Mouse (Mus musculus) stomach, postnatal 0 days (tissue): Measurements from ENCODE around the gene Rasl11b. TPM values are rescaled to one million over a fixed set of nuclear protein-coding genes. Genes with fewer than 3 reads are reported as not detected.

ENCODE experiments used
- ATAC-seq: fragments of 200-750 bp; cut with Nextera tagmentation; 2 replicates; pipeline ENCODE4 v1.8.0; 2017; ENCODE audit not compliant: low FRiP score, low TSS enrichment
- DNase-seq: peaks from one replicate; pipeline ENCODE4 v3.0.0-alpha.2; 2016; ENCODE audit warnings: low spot score
- H3K27ac ChIP-seq: fragments of 300-500 bp; sonication (generic); replicated peaks from 2 replicates; pipeline ENCODE4 v1.5.1; 2014; ENCODE audit warnings: mild to moderate bottlenecking, control low read depth
- H3K27me3 ChIP-seq: fragments of 300-500 bp; sonication (generic); 2 replicates; pipeline ENCODE4 v1.6.1; 2014; ENCODE audit warnings: low read length; ENCODE audit not compliant: control insufficient read depth, insufficient read depth
- H3K36me3 ChIP-seq: fragments of 300-500 bp; sonication (generic); 2 replicates; pipeline ENCODE4 v1.6.1; 2014; ENCODE audit warnings: low read length, mixed read lengths; ENCODE audit not compliant: control insufficient read depth, insufficient read depth
- H3K4me1 ChIP-seq: fragments of 300-500 bp; sonication (generic); replicated peaks from 2 replicates; pipeline ENCODE4 v1.6.1; 2014; ENCODE audit warnings: antibody characterized with exemption; ENCODE audit not compliant: control insufficient read depth, insufficient read depth
- H3K4me2 ChIP-seq: fragments of 300-500 bp; sonication (generic); replicated peaks from 2 replicates; pipeline ENCODE4 v1.6.1; 2014; ENCODE audit warnings: low read depth, mild to moderate bottlenecking, control low read depth, moderate library complexity
- H3K4me3 ChIP-seq: fragments of 300-500 bp; sonication (generic); 2 replicates; pipeline ENCODE4 v1.5.1; 2014; ENCODE audit warnings: low read depth, low read length, control low read depth
- H3K9ac ChIP-seq: fragments of 300-500 bp; sonication (generic); 2 replicates; pipeline ENCODE4 v1.6.1; 2014; ENCODE audit warnings: mild to moderate bottlenecking, low read length, control low read depth, mixed read lengths
- H3K9me3 ChIP-seq: fragments of 300-500 bp; sonication (generic); 2 replicates; pipeline ENCODE4 v1.6.1; 2016; ENCODE audit warnings: low read length; ENCODE audit not compliant: control insufficient read depth
- CTCF ChIP-seq: IDR thresholded peaks from 2 replicates; pipeline ENCODE4 v1.5.1; 2016; ENCODE audit warnings: antibody characterized with exemption, low read depth, mild to moderate bottlenecking, moderate library complexity
- EP300 ChIP-seq: optimal IDR thresholded peaks from 2 replicates; pipeline ENCODE3; 2016; ENCODE audit warnings: antibody characterized with exemption
- WGBS: fragments of 180-500 bp; shearing (Covaris S2); extraction: QIAGEN DNeasy Blood & Tissue Kit; methylation state at CpG from one replicate; pipeline ENCODE4 v1.1.7; 2014; 5-methylcytosine and 5-hydroxymethylcytosine counted together
- polyA plus RNA-seq: library from polyadenylated mRNA; unstranded; fragments of >200 nt; fragmentation: Nextera tagmentation; extraction: Ambion mirVana; gene quantifications from 2 replicates; pipeline ENCODE4 v1.2.1, GENCODE M21; 2015

Rasl11b gene
- polyA plus RNA-seq, 1 experiment from 2014 or later = 45.0 TPM

DNA sequence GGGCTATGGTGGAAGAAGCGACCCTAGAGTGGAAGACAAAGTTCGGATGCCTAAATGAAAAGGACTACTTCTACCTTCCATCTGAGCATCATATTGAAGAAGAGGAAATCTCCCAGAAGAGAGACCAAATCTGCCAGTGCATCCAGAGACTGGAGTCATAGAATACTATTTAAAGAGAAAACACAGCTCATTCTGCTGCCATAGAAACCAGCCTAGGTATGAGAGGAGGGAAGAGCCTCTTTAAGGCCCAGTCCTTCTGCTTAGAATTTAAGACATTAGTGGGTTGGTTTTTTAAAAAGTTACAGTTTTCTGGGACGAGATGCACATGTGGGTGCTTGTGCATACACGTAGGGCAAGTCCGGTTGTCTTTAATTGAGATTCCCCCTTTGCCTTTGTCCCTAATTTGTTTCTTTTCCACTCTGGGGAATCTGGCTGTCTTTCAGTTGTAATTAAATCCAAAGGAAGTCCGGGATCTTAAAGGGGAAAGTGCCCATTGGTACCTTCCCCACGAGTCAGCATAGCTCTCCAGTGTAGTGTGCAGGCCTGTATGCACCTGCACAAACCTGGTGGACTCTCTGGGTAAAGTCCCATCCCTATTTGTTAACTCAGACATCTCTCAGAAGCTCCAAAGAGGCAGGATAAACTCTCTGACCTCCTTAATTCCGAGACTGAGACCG lies 5.5 kb upstream of the Rasl11b start:
- H3K4me3 ChIP-seq = no peak overlapping the region
- no peak overlapping the region for H3K9ac ChIP-seq
- WGBS = 53% methylated on average over 9 of the region's 9 CpGs
- no peak for ATAC-seq
- H3K9me3 ChIP-seq = no peaks in the 10 kb centered on the region
- TF ChIP-seq CTCF (no peak), EP300 (no peak)
- H3K27ac ChIP-seq = no peak overlapping the region
- no peak overlapping the region for H3K4me2 ChIP-seq
- no peak for DNase-seq
- no peaks in the 10 kb centered on the region for H3K36me3 ChIP-seq
- no peaks in the 10 kb centered on the region for H3K27me3 ChIP-seq
- peaks cover under 1% of the 10 kb centered on the region for H3K4me1 ChIP-seq

DNA sequence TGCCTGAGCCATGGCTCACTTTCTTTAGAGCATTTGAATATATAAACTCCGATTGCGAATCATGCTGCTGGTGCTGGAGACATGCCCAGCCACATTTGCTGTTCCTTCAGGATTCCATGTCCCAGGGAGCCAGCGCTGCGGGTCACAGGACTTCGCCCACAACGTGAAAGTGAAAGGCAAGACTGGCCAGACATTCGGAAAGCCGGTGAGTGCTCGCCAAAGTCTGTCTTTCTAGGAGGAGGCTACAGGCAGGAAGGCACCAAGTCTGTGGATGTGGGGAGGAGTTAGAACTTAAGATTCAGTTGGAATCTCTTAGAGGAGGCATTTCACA lies 5.0 kb upstream of the Rasl11b start:
- no peaks in the 10 kb centered on the region for H3K36me3 ChIP-seq
- no peak overlapping the region for H3K4me2 ChIP-seq
- no peaks in the 10 kb centered on the region for H3K9me3 ChIP-seq
- H3K27ac ChIP-seq = no peak overlapping the region
- H3K4me3 ChIP-seq = no peak overlapping the region
- 24% methylated on average over 9 of the region's 9 CpGs for WGBS
- DNase-seq (no peak), ATAC-seq (no peak)
- TF ChIP-seq CTCF (no peak), EP300 (no peak)
- no peak overlapping the region for H3K9ac ChIP-seq
- H3K27me3 ChIP-seq = no peaks in the 10 kb centered on the region
- peaks cover 3% of the 10 kb centered on the region for H3K4me1 ChIP-seq

DNA sequence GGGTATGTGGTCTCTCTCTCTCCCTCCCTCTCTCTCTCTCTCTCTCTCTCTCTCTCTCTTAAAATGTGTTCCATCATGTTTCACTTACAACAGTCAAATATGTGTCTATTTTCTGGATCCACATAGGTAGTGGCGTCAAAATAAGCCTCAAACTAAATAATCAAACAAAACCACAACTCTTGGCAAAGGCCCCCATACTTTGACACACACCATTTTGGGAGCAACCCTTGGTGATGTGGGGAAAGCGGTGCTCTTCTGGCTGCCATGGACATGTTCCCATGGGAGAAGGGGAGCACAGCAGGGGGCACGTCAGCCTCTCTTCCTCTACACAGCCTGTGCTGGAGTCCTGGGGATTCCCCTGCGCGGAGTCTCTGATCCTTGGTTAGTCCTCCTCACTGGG lies 4.2 kb upstream of the Rasl11b start:
- Histone ChIP-seq H3K27ac (no peak overlapping the region), H3K4me2 (no peak overlapping the region), H3K36me3 (no peaks in the 10 kb centered on the region), H3K27me3 (no peaks in the 10 kb centered on the region), H3K4me3 (no peak overlapping the region), H3K4me1 (peaks cover 3% of the 10 kb centered on the region), H3K9ac (no peak overlapping the region), H3K9me3 (no peaks in the 10 kb centered on the region)
- TF ChIP-seq CTCF (no peak), EP300 (no peak)
- DNase-seq (no peak), ATAC-seq (no peak)
- WGBS = 76% methylated on average over 5 of the region's 5 CpGs

DNA sequence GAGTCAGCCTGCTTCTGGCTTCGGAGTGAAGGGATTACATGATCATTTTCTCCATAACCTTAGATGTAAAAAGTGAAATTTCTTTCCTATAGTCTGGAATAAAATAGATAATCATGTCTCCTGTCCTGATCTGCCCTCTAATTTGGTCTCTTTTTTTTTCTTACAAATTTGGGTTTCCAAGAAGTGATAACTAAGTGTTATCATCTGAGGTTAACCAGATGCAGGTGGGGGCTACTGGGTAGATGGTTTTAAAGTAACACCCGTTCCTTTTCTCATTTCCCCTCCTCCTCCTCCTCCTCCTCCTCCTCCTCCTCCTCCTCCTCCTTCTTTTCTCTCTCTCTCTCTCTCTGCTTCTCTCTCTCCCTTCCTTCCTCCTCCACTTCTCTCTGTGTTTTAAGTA lies 2.1 kb upstream of the Rasl11b start:
- ATAC-seq (no peak), DNase-seq (no peak)
- Histone ChIP-seq H3K27me3 (no peaks in the 10 kb centered on the region), H3K36me3 (peaks cover 6% of the 10 kb centered on the region; the same call in 1 of the 2 replicates), H3K4me1 (peaks cover 7% of the 10 kb centered on the region), H3K4me2 (no peak overlapping the region), H3K4me3 (no peak overlapping the region), H3K27ac (no peak overlapping the region), H3K9ac (no peak overlapping the region), H3K9me3 (no peaks in the 10 kb centered on the region)
- TF ChIP-seq CTCF = no peak
- no peak for TF ChIP-seq EP300
- 71% methylated on average over 2 of the region's 2 CpGs for WGBS

DNA sequence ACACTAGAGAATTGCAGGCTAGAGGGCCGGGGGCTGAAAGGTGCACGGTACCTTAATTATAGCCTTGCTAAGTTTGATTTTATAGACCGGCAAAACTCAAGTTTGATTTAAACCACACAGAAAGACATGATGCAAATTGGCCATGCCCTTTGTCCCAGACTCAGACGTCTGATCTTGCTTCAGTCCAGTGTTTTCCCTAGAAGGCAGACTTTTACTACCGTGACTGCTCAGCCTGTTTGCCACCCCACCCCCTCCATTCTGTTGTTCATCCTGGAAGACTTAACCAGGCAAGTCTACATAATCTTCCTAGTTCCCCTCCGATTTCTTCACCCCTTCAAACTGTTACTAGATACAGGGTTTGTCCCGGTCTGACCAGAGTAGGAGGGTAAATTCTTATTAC lies 1.5 kb upstream of the Rasl11b start:
- Histone ChIP-seq H3K27ac (peak overlapping the region; percentile 78; the same call in 1 of the 2 replicates), H3K4me1 (peaks cover 7% of the 10 kb centered on the region), H3K9ac (no peak overlapping the region), H3K9me3 (no peaks in the 10 kb centered on the region), H3K4me2 (peak overlapping the region; percentile 98), H3K36me3 (peaks cover 12% of the 10 kb centered on the region; the same call in 1 of the 2 replicates), H3K27me3 (no peaks in the 10 kb centered on the region), H3K4me3 (no peak overlapping the region)
- no peak for TF ChIP-seq EP300
- TF ChIP-seq CTCF = no peak
- WGBS = 43% methylated on average over 7 of the region's 7 CpGs
- ATAC-seq = no peak
- peak; percentile 37 for DNase-seq

DNA sequence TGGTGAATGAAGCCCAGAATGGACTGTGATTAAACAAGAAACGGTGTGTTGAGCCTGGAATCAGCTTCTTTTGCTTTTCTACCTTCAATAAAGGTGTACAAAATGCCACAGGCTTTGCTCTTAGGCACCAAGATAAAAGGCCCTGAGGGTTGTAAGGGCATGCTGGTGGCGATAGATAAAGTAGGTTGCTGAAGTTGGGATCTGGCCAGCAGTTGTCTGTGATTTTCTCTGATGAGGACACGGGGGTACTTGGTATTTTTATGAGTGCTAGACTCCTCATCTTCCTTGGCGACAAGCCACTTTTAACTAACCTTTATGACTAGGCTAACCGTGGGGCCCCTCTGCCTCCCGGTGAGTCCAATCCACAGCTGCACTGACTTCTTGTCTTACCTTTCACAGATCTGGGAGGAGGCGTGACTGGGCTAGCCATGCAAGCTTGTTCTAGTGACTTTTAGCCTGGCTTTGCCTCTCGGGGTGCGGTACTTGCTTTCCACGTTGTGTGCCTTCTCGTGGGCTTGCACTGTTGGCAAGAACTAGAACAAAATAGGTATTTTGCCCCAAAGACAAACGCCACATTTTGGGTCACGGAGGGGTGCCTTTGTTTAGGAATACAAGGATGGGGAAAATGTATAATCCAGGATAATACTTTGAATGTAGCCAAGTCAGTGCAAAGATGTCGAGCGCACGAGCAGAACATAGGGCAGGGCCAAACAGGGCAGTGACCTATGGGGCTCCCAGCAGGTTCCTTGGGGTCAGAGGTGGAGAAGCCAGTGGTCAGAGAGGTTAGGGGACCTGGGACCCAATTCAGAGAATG lies 852 bp upstream of the Rasl11b start:
- DNase-seq (peak; percentile 58), ATAC-seq (peak; percentile 28; the same call in 1 of the 2 replicates)
- no peaks in the 10 kb centered on the region for H3K27me3 ChIP-seq
- peak overlapping the region; percentile 98 for H3K4me2 ChIP-seq
- peak overlapping the region; percentile 96 for H3K4me3 ChIP-seq
- 32% methylated on average over 16 of the region's 16 CpGs for WGBS
- H3K36me3 ChIP-seq = peaks cover 16% of the 10 kb centered on the region; the same call in 1 of the 2 replicates
- peaks cover 7% of the 10 kb centered on the region for H3K4me1 ChIP-seq
- peak overlapping the region; percentile 93 for H3K9ac ChIP-seq
- no peak for TF ChIP-seq EP300
- no peak for TF ChIP-seq CTCF
- H3K27ac ChIP-seq = peak overlapping the region; percentile 78
- H3K9me3 ChIP-seq = no peaks in the 10 kb centered on the region
